Mouse (Mus musculus) embryonic facial prominence, embryonic 14.5 days (tissue): ENCODE measurements around the gene Dapk2. TPM values are rescaled to one million over a fixed set of nuclear protein-coding genes. Genes with fewer than 3 reads are reported as not detected.

Experiments
- polyA plus RNA-seq: library from polyadenylated mRNA; unstranded; fragments of >200 nt; fragmentation: Nextera tagmentation; extraction: Ambion mirVana; gene quantifications from 2 replicates; pipeline ENCODE4 v1.2.1, GENCODE M21; 2014

Dapk2 gene
- polyA plus RNA-seq, 1 experiment from 2014 or later: 14.3 TPM

Other genes with a start within 250 kb of the Dapk2 start
- 26.3 and 34.6 TPM in 2 replicates for gene Trip4, start 249.4 kb upstream of the Dapk2 start, polyA plus RNA-seq
- 17.3 and 17.7 TPM in 2 replicates for gene Csnk1g1, start 249.3 kb upstream of the Dapk2 start, polyA plus RNA-seq
- 801 and 834 TPM in 2 replicates for gene Ppib, start 98.0 kb upstream of the Dapk2 start, polyA plus RNA-seq
- 3.4 and 4.1 TPM in 2 replicates for gene Snx22, start 88.5 kb upstream of the Dapk2 start, polyA plus RNA-seq
- 139 and 143 TPM in 2 replicates for gene Snx1, start 31.6 kb upstream of the Dapk2 start, polyA plus RNA-seq
- 112 and 119 TPM in 2 replicates for gene Ciao2a, start 31.6 kb upstream of the Dapk2 start, polyA plus RNA-seq
- gene Herc1, start 192.2 kb downstream of the Dapk2 start, polyA plus RNA-seq: 20.0 and 22.6 TPM in 2 replicates